Mouse (Mus musculus): ENCODE measurements around the gene Bicd2.

DNA sequence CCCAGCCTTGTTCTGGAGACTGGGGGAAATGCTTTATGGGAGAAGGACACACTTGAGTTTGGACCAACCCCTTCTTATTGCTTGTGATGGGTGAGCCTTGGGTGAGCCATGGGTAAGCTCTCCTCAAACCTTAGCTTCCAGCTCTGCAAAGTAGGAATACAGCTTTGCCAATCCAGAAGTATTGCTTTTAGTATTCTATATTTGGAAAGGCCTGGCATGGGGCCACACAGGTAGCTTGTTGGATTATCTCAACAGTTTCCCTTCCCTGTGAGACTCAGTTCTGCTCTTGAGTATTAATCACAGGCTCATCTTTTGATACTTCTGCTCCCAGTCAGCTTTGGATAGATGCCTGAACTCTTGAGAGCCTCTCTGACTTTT, 1.3 kb downstream of the Bicd2 start:
- TF ChIP-seq CTCF (IDR thresholded peaks at IDR 0.05; ENCODE audit: borderline replicate concordance, extremely low read depth, insufficient read depth, insufficient read length): no peak
- no peak for TF ChIP-seq POLR2A (IDR thresholded peaks at IDR 0.05; ENCODE audit: borderline replicate concordance, extremely low read depth, insufficient read depth, insufficient read length, poor library complexity, severe bottlenecking)

All from brain, embryonic 14.5 days (tissue).